Mouse (Mus musculus) C2C12 (cell line): ENCODE measurements around the gene Nog. TPM values are rescaled to one million over a fixed set of nuclear protein-coding genes. Genes with fewer than 3 reads are reported as not detected.

Experiments
- H3K27me3 ChIP-seq: one replicate; pipeline ENCODE4 v1.6.1; 2011; ENCODE audit not compliant: control insufficient read depth, insufficient read depth, insufficient read length
- H3K36me3 ChIP-seq: one replicate; pipeline ENCODE4 v1.6.1; 2011; ENCODE audit not compliant: control insufficient read depth, insufficient read depth
- H3K4me3 ChIP-seq: one replicate; pipeline ENCODE4 v1.5.1; 2011; ENCODE audit warnings: mild to moderate bottlenecking, control low read depth; ENCODE audit not compliant: poor library complexity, insufficient read depth, severe bottlenecking
- H3K79me2 ChIP-seq: one replicate; pipeline ENCODE4 v1.6.1; 2011; ENCODE audit not compliant: control insufficient read depth, insufficient read depth
- H3K79me3 ChIP-seq: one replicate; pipeline ENCODE4 v1.6.1; 2011; ENCODE audit warnings: low read depth, control low read depth
- H3ac ChIP-seq: one replicate; pipeline ENCODE3; 2011; ENCODE audit warnings: low read depth; ENCODE audit not compliant: control insufficient read depth, insufficient read length
- CEBPB ChIP-seq: IDR thresholded peaks from one replicate; pipeline ENCODE4 v1.6.1; 2011; ENCODE audit warnings: low read depth, mild to moderate bottlenecking, control low read depth, moderate library complexity
- CTCF ChIP-seq: IDR thresholded peaks from one replicate; pipeline ENCODE4 v1.5.1; 2011; ENCODE audit not compliant: control insufficient read depth, insufficient read depth, insufficient read length
- FOSL1 ChIP-seq: IDR thresholded peaks from one replicate; pipeline ENCODE4 v1.8.0; 2011; ENCODE audit warnings: mild to moderate bottlenecking, low read length; ENCODE audit not compliant: poor library complexity, insufficient read depth, severe bottlenecking
- MAX ChIP-seq: IDR thresholded peaks from one replicate; pipeline ENCODE4 v1.6.1; 2011; ENCODE audit warnings: mild to moderate bottlenecking, control low read depth
- MYOD1 ChIP-seq: IDR thresholded peaks from one replicate; pipeline ENCODE4 v1.6.1; 2011; ENCODE audit warnings: low read depth; ENCODE audit not compliant: control insufficient read depth, insufficient read length
- MYOG ChIP-seq: IDR thresholded peaks from one replicate; pipeline ENCODE4 v1.6.1; 2011; ENCODE audit not compliant: control insufficient read depth, insufficient read length; ENCODE audit errors: extremely low read depth
- USF1 ChIP-seq: IDR thresholded peaks from one replicate; pipeline ENCODE4 v1.6.1; 2011; ENCODE audit warnings: low read depth, mild to moderate bottlenecking, control low read depth, moderate library complexity
- polyA plus RNA-seq: library from polyadenylated mRNA; unstranded; fragments of >200 nt; fragmentation: generic; extraction: Trizol; gene quantifications from one replicate; pipeline ENCODE4 v1.2.1, GENCODE M21; 2012; ENCODE audit warnings: missing spikeins

The Nog gene
- polyA plus RNA-seq, 1 experiment = 1.1 TPM

- no peaks in the 10 kb centered on the region for H3K36me3 ChIP-seq
- H3ac ChIP-seq = no peak overlapping the region
- H3K79me3 ChIP-seq = no peaks in the 10 kb centered on the region
- no peak for TF ChIP-seq MYOG
- TF ChIP-seq MAX = no peak
- TF ChIP-seq CTCF = no peak
- TF ChIP-seq FOSL1 = no peak
- TF ChIP-seq USF1 = no peak
- TF ChIP-seq MYOD1 = no peak
- TF ChIP-seq CEBPB = no peak
- H3K79me2 ChIP-seq = no peaks in the 10 kb centered on the region
- no peak overlapping the region for H3K4me3 ChIP-seq
- no peaks in the 10 kb centered on the region for H3K27me3 ChIP-seq
These were observed 17.5 kb upstream of the Nog start for GRCm38 (mm10) chr11:89319675-89320074.

GRCm38 (mm10) chr11:89318324-89318723 is 16.2 kb upstream of the Nog start:
- no peak overlapping the region for H3K4me3 ChIP-seq
- H3K79me2 ChIP-seq = no peaks in the 10 kb centered on the region
- no peaks in the 10 kb centered on the region for H3K79me3 ChIP-seq
- no peak overlapping the region for H3ac ChIP-seq
- no peaks in the 10 kb centered on the region for H3K36me3 ChIP-seq
- no peaks in the 10 kb centered on the region for H3K27me3 ChIP-seq
- TF ChIP-seq CEBPB (no peak), MAX (no peak), MYOD1 (no peak), CTCF (no peak), USF1 (no peak), FOSL1 (no peak), MYOG (no peak)

- Histone ChIP-seq H3K79me3 (no peaks in the 10 kb centered on the region), H3K4me3 (no peak overlapping the region), H3ac (no peak overlapping the region), H3K36me3 (no peaks in the 10 kb centered on the region), H3K27me3 (no peaks in the 10 kb centered on the region), H3K79me2 (no peaks in the 10 kb centered on the region)
- TF ChIP-seq FOSL1 (no peak), MYOD1 (no peak), CTCF (no peak), USF1 (no peak), CEBPB (no peak), MYOG (no peak)
These were observed 15.6 kb upstream of the Nog start for GRCm38 (mm10) chr11:89317757-89318156.

DNA sequence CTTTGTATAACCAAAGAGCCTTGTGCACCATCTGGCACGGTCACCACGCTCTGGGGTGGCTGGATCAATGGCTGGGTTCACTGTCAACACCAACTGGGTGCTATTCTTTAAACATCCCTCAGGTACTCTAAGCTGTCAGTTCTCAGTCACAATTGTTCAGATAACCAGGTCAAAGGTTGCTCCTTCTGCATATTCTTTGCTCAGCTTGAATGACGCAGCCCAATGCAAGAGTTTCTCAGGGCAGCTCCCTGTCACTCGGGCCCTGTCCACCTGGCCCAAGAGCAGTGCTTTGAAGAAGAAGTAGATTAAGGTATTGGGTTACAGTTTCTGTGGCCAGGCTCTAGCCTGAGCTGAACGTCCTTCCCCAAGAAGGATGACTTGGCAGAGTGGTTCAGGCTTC is 12.2 kb upstream of the Nog start:
- Histone ChIP-seq H3K79me3 (no peaks in the 10 kb centered on the region), H3K27me3 (no peaks in the 10 kb centered on the region), H3K36me3 (no peaks in the 10 kb centered on the region), H3ac (no peak overlapping the region), H3K4me3 (no peak overlapping the region), H3K79me2 (no peaks in the 10 kb centered on the region)
- TF ChIP-seq FOSL1 (no peak), CTCF (no peak), MAX (no peak), USF1 (no peak), MYOG (no peak), CEBPB (no peak), MYOD1 (no peak)

DNA sequence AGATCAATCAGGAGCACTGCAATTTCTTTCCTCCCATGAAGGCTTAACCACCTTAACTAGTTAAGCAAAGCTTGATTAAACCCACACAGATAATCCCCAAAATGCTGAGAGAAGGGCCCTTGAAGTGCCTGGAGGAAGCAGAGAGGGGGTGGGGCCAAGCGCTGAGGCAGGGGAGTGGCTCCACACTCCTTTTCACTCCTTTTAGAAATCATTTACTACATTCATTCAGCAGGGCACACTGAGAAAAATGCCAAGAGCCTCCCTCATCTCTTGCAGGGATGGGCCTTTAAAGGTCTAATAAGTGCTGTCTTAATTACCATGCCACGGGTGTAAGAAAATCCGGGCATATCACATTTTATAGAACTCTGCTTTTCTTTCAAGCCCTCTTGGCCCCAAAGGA is 10.2 kb upstream of the Nog start:
- H3K79me3 ChIP-seq = no peaks in the 10 kb centered on the region
- H3K27me3 ChIP-seq = peaks cover 5% of the 10 kb centered on the region
- no peaks in the 10 kb centered on the region for H3K36me3 ChIP-seq
- TF ChIP-seq MYOD1 (no peak), CEBPB (no peak), CTCF (no peak), MAX (no peak), MYOG (no peak), FOSL1 (no peak), USF1 (no peak)
- no peak overlapping the region for H3ac ChIP-seq
- H3K4me3 ChIP-seq = no peak overlapping the region
- no peaks in the 10 kb centered on the region for H3K79me2 ChIP-seq

GRCm38 (mm10) chr11:89310217-89310616 is 8.1 kb upstream of the Nog start:
- H3K36me3 ChIP-seq = no peaks in the 10 kb centered on the region
- H3K27me3 ChIP-seq = peaks cover 11% of the 10 kb centered on the region
- H3K79me3 ChIP-seq = no peaks in the 10 kb centered on the region
- TF ChIP-seq MYOG = no peak
- no peak for TF ChIP-seq CTCF
- TF ChIP-seq CEBPB = no peak
- no peak for TF ChIP-seq MYOD1
- H3K4me3 ChIP-seq = no peak overlapping the region
- no peak overlapping the region for H3ac ChIP-seq
- H3K79me2 ChIP-seq = no peaks in the 10 kb centered on the region

DNA sequence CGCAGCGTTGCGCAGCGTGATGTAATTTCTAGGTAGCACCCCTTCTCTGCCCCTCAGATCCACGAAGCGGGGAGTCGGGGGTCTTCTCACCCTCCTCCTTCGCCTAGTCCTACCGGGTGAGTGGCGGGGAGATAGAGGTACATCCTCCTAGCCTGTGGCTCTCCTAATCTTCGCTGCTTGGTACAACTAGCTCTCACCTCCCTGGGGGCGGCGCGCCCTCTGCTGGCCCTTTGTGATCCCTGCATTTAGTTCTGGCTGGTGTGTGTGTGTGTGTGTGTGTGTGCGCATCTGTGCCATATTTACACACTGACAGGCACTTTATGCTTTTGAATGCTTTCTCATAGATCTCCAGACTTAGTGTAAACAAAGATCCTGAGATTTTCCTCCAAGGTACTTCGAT is 1.3 kb upstream of the Nog start:
- Histone ChIP-seq H3K79me3 (no peaks in the 10 kb centered on the region), H3K36me3 (no peaks in the 10 kb centered on the region), H3ac (no peak overlapping the region), H3K4me3 (no peak overlapping the region), H3K27me3 (peaks cover 24% of the 10 kb centered on the region), H3K79me2 (no peaks in the 10 kb centered on the region)
- peak; percentile 88 for TF ChIP-seq CTCF
- no peak for TF ChIP-seq MYOG
- no peak for TF ChIP-seq CEBPB
- no peak for TF ChIP-seq MYOD1
- TF ChIP-seq FOSL1 = no peak
